In genomic region chr19:47497736-47498135, GRCm38 (mm10) we compare ENCODE assay signal across 16 mouse cellular contexts.
"Had no signal": no experiment of that assay in that cellular context is flagged by ENCODE, and none has a peak within 500 bp of the region (broad histone marks: within the 10 kb centered on the region; RNA-seq: fewer than 3 reads in every experiment).

No protein-coding gene starts in this region.

- ATAC-seq: intestine, embryonic 15.5 days; liver, postnatal 0 days had no signal

- H3K9me3 ChIP-seq: intestine, embryonic 15.5 days; liver, embryonic 13.5 days; lung, embryonic 15.5 days; neural tube, embryonic 12.5 days; stomach, embryonic 15.5 days had no signal

- DNase-seq: kidney, adult 18-20 months; kidney, postnatal 10 days; kidney, postnatal 4 days; liver; liver, embryonic 13.5 days; liver, postnatal 0 days; lung, postnatal 14 days; midbrain, embryonic 14.5 days; thymus, adult 2 months; thymus, postnatal 25 days had no signal

- H3K9ac ChIP-seq: intestine, embryonic 15.5 days; liver, embryonic 13.5 days; liver, postnatal 0 days; lung, embryonic 15.5 days; neural tube, embryonic 12.5 days; stomach, embryonic 15.5 days had no signal

- H3K27ac ChIP-seq: intestine, embryonic 15.5 days; left cerebral cortex, adult 2 months; liver, embryonic 13.5 days; lung, embryonic 15.5 days; macrophage; neural tube, embryonic 12.5 days; stomach, embryonic 15.5 days had no signal

- H3K4me2 ChIP-seq: intestine, embryonic 15.5 days; liver, embryonic 13.5 days; lung, embryonic 15.5 days; neural tube, embryonic 12.5 days; stomach, embryonic 15.5 days had no signal

- H3K4me1 ChIP-seq: liver, embryonic 13.5 days; stomach, embryonic 15.5 days had no signal

- H3K36me3 ChIP-seq: liver, embryonic 13.5 days had no signal

- H3K4me3 ChIP-seq: intestine, embryonic 15.5 days; left cerebral cortex, adult 2 months; liver, embryonic 13.5 days; lung, embryonic 15.5 days; neural tube, embryonic 12.5 days; stomach, embryonic 15.5 days had no signal

- H3K27me3 ChIP-seq: intestine, embryonic 15.5 days; liver, embryonic 13.5 days; lung, embryonic 15.5 days; neural tube, embryonic 12.5 days; stomach, embryonic 15.5 days had no signal
